Mouse (Mus musculus) ES-Bruce4 (cell line): ENCODE measurements around the gene Mme.

ENCODE experiments used
- CTCF ChIP-seq: IDR thresholded peaks from one replicate; pipeline ENCODE4 v1.8.1; 2011; ENCODE audit warnings: low read depth, low read length
- EP300 ChIP-seq: IDR thresholded peaks from 2 replicates; pipeline ENCODE4 v1.6.1; 2011; ENCODE audit warnings: low read depth, low read length; ENCODE audit not compliant: insufficient read depth
- POLR2A ChIP-seq: IDR thresholded peaks from one replicate; pipeline ENCODE4 v1.8.1; 2011; ENCODE audit warnings: low read length; ENCODE audit not compliant: insufficient read depth

DNA sequence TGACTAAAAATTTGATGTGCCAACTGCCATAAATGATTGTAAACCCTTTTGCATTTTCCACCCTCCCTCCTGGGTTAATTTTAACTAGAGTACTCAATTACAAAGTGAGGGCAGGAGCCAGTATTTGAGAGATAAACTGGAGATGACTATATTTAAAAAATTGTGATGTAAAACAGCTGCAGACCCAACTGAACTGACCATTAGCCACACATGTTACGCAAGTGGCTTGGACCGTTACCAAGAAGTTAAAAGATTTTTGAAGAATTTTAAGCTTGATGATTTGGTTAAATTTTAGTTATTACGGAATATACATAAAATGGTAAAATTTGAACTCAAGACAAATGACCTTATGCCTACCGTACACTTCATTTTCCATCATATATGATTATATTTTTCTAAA is 100.1 kb downstream of the Mme start:
- no peak for TF ChIP-seq POLR2A
- no peak for TF ChIP-seq CTCF
- TF ChIP-seq EP300 = no peak
